Mouse (Mus musculus): ENCODE results near the gene Tkt.

Gene Tkt

DNA sequence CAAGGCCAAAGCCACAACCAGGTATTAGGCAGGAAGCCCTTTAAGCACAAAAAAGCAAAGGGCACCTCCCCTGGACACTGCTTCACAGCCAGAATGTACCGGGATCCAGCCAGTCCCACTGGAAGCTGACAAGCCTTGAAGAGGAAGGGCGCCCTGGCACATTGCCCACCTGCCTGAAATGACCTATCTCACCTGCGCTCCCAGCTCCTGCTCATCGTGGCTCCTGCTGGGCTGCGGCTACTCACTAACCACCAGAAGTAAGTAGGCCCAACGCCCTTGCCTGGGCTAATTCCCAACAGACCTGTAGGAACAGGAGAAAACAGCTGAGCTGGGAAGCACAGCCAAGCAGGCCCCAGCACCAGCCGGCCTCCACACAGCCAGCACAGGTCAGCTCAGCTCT, 74.0 kb downstream of the Tkt start:
- peak; percentile 80 for DNase-seq

DNA sequence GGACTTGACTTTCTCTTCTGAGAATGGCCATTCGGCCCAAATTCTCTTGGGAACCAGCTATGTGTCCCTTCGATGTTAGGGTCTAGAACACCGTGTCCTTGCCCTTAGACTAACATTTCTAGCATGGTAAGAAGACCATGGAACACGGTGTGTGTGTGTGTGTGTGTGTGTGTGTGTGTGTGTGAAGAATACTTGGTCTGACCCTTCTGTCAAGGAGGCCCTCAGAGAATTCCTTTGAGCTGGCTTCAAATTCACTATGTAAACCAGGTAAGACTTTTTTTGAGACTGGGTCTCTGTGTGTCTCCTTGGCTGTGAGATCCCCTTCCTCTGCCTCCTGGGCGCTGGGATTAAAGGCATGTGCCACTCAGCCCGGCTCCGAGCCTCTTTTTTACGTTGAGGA, 74.4 kb downstream of the Tkt start:
- no peak for DNase-seq
